ENCODE assay signal across 9 mouse cellular contexts in the genomic region with DNA sequence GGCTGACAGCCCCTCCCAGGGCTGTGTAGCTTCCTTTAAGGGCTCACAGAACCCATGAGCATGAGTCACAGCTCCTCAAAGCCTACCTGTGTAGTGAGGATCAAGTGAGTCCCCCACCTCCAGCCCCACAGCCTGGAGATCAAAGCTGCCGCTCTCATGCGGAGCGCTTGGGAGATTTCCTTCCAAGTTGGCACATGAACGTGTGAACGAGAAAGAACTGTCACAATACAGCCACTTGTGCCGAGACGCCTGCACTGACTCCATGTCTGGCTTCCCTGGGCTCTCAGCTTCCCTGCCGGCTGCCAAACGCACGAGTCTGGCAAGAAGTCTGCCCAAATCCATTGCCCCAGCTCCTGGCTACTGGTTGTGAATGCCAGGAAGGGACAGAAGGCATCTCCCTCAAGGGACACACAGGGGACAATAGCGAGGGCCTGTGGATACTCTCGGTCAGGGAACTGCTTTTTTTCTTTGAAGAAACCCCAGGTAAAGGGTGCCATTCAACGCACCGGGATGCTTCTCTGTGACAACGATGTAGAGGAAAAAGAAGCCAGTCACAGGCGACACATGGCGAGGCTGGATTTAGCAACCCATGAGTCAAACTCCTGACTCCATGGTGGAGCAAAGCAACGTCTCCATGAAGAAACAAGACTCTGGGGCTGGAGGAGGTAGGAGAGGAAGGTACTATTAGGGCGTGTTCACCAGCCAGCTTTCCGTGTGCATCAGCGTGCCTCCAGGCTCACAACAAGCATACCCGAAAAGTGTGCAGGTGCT.
DNase-seq lines count a peak whose midpoint lies in the region; ATAC-seq lines count a peak whose summit lies in the region.
"Had no signal": no experiment of that assay in that cellular context is flagged by ENCODE, and none has a peak within 500 bp of the region (broad histone marks: within the 10 kb centered on the region; RNA-seq: fewer than 3 reads in every experiment).

No protein-coding gene starts in this region.

- no peaks in the 10 kb centered on the region for H3K36me3 ChIP-seq in heart, embryonic 10.5 days
- no peaks in the 10 kb centered on the region for H3K36me3 ChIP-seq in midbrain, embryonic 15.5 days (replicated peaks)
- H3K36me3 ChIP-seq: liver, embryonic 13.5 days had no signal

- H3K27ac ChIP-seq in heart, embryonic 10.5 days, result no peak overlapping the region
- H3K27ac ChIP-seq in midbrain, embryonic 15.5 days, result no peak overlapping the region
- H3K27ac ChIP-seq: liver, embryonic 13.5 days had no signal

- H3K4me2 ChIP-seq in midbrain, embryonic 15.5 days, result no peak overlapping the region
- H3K4me2 ChIP-seq: liver, embryonic 13.5 days had no signal

- peaks cover 17% of the 10 kb centered on the region; the same call in 1 of the 2 replicates for H3K27me3 ChIP-seq in heart, embryonic 10.5 days (ENCODE audit: insufficient read depth, poor library complexity, severe bottlenecking)
- H3K27me3 ChIP-seq in midbrain, embryonic 15.5 days (replicated peaks), result no peaks in the 10 kb centered on the region

- intact Hi-C loops in heart, postnatal 36 days (cut with DNase I), result no loop called here

- peak overlapping the region; percentile 15; the same call in 1 of the 2 replicates for H3K4me3 ChIP-seq in heart, embryonic 10.5 days
- H3K4me3 ChIP-seq in midbrain, embryonic 15.5 days, result no peak overlapping the region
- H3K4me3 ChIP-seq: liver, embryonic 13.5 days had no signal

- no peaks in the 10 kb centered on the region for H3K9me3 ChIP-seq in heart, embryonic 10.5 days
- no peaks in the 10 kb centered on the region for H3K9me3 ChIP-seq in midbrain, embryonic 15.5 days
- H3K9me3 ChIP-seq: liver, embryonic 13.5 days had no signal

- no peak for DNase-seq in heart, embryonic 10.5 days (ENCODE audit: low spot score)
- DNase-seq in heart, postnatal 36 days, result no peak
- DNase-seq in brain, embryonic 18.5 days (ENCODE audit: low read depth, low spot score), result peak; percentile 71
- no peak for DNase-seq in thymus, postnatal 10 days (ENCODE audit: low spot score in 2 of 2)
- DNase-seq in thymus, adult 18-20 months, result no peak
- DNase-seq in yolk sac, embryonic 10.5 days (ENCODE audit: low spot score), result no peak
- DNase-seq: liver, embryonic 13.5 days had no signal

- ATAC-seq in frontal cortex, adult (ENCODE audit: low TSS enrichment), result peak; percentile 69
- peak; percentile 29; the same call in 1 of the 2 replicates for ATAC-seq in midbrain, embryonic 15.5 days (replicated peaks)

- H3K4me1 ChIP-seq in heart, embryonic 10.5 days, result peaks cover 22% of the 10 kb centered on the region
- 0 out of 2 replicates have a peak, but pooled peaks cover 6% of the 10 kb centered on the region for H3K4me1 ChIP-seq in midbrain, embryonic 15.5 days
- H3K4me1 ChIP-seq: liver, embryonic 13.5 days had no signal

- WGBS in heart, embryonic 10.5 days, result 49% methylated on average over 22 of the region's 22 CpGs
- 66% methylated on average over 22 of the region's 22 CpGs for WGBS in midbrain, embryonic 15.5 days

- no peak overlapping the region for H3K9ac ChIP-seq in midbrain, embryonic 15.5 days
- H3K9ac ChIP-seq: liver, embryonic 13.5 days had no signal
